Mouse (Mus musculus) large intestine, adult 2 months (tissue): ENCODE data around the gene Adam1b. TPM values are rescaled to one million over a fixed set of nuclear protein-coding genes. Genes with fewer than 3 reads are reported as not detected.

Experiments
- DNase-seq: peaks from one replicate; pipeline ENCODE4 v3.0.0-alpha.2; 2012; ENCODE audit warnings: low read depth, low spot score
- WGBS: fragments of 180-500 bp; shearing (Covaris S2); methylation state at CpG from one replicate; pipeline ENCODE4 v1.1.7; 2018; 5-methylcytosine and 5-hydroxymethylcytosine counted together
- polyA plus RNA-seq: library from polyadenylated mRNA; depleted of rRNA; stranded (reverse); fragments of >200 nt; gene quantifications from 2 replicates; pipeline ENCODE4 v1.2.3, GENCODE M21; 2012; rRNA removed

Gene Adam1b
- polyA plus RNA-seq, 1 experiment = not detected

DNA sequence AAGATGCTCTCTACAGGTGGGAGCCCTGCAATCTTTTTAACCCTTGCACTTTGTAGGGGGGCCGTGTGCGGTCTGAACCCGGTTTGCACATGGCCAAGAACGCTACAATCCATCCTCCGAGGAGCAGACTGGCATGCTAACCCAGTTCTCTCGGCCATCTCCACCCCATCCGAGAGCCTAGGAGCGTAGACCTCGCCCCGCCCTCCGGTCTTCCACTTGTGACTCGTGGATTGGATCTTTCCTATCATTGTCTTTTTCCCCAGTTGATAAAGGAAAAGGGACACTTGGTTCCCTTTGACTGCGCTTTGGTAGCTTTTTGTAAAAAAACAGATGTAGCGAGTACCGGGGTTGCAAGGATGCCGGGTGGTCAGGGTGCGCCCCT is 51.6 kb downstream of the Adam1b start, which contains the start of gene Tmem116:
Gene Tmem116 (plus strand): TSS at position 250 of the 382 bp plus-strand sequence.
- no peak for DNase-seq
- WGBS = under 1% methylated on average over 17 of the region's 17 CpGs

DNA sequence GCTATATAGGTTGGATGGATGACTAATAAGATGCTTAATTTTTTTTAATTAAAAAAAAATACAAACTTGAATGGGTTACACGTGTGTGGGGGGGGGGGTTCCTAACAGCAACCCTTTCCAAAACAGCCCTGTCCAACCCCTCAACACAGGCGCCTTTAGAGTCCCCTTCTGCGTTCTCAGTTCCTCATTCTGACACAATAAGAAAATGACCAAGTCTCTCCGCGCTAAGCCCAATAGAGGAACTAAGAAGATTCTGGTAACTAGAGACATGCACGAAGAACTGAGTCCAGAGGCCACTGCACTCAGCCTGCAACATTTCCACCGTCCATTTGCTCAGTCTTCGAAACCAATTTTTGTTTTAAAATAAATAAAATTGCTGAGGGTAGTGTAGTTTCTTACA is 52.0 kb downstream of the Adam1b start:
- no peak for DNase-seq
- 7% methylated on average over 8 of the region's 8 CpGs for WGBS

DNA sequence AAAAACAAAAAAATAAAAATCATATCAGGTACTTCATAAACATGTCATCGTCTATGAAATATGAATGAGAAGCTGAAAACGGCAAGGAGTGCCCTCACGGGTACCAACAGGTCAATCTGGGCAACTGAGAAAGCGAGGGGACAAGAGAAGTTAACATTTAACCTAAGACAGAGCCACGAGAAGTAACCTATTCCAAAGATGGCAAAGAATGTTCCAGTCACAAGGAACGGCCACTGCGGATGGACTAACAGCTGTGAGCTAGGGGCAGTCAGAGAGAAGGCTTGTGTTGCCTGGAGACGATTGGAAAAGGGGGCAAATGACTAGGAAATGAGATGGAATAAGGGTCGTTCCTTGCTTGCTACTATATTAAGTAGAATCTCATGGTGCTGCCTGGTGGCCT is 52.8 kb downstream of the Adam1b start:
- WGBS = 57% methylated on average over 9 of the region's 9 CpGs
- no peak for DNase-seq

Other genes starting within 250 kb of the Adam1b start
- gene Trafd1, start 117.8 kb downstream of the Adam1b start, polyA plus RNA-seq = 99.6 and 125 TPM in 2 replicates
- 6.5 and 10.2 TPM in 2 replicates for gene Naa25, start 105.5 kb downstream of the Adam1b start, polyA plus RNA-seq
- 6.6 and 9.1 TPM in 2 replicates for gene Tmem116, start 51.5 kb downstream of the Adam1b start, polyA plus RNA-seq
- gene Erp29, start 50.9 kb downstream of the Adam1b start, polyA plus RNA-seq = 43.5 and 53.7 TPM in 2 replicates
- 2.6 and 4.6 TPM in 2 replicates for gene Adam1a, start 42.0 kb upstream of the Adam1b start, polyA plus RNA-seq
- 0.10 and 0.27 TPM in 2 replicates for gene Gm42878, start 42.0 kb upstream of the Adam1b start, polyA plus RNA-seq
- gene Mapkapk5, start 42.5 kb upstream of the Adam1b start, polyA plus RNA-seq = 65.2 and 67.8 TPM in 2 replicates
- 215 and 293 TPM in 2 replicates for gene Aldh2, start 90.4 kb upstream of the Adam1b start, polyA plus RNA-seq
- gene Acad12, start 115.5 kb upstream of the Adam1b start, polyA plus RNA-seq = 6.6 and 8.4 TPM in 2 replicates
- 5.6 and 8.7 TPM in 2 replicates for gene Acad10, start 157.1 kb upstream of the Adam1b start, polyA plus RNA-seq
- 18.7 and 22.7 TPM in 2 replicates for gene Brap, start 157.1 kb upstream of the Adam1b start, polyA plus RNA-seq
- gene Atxn2, start 207.9 kb upstream of the Adam1b start, polyA plus RNA-seq = 34.7 and 60.1 TPM in 2 replicates